Mouse (Mus musculus): ENCODE data around the gene Gnaq.

Gene Gnaq

DNA sequence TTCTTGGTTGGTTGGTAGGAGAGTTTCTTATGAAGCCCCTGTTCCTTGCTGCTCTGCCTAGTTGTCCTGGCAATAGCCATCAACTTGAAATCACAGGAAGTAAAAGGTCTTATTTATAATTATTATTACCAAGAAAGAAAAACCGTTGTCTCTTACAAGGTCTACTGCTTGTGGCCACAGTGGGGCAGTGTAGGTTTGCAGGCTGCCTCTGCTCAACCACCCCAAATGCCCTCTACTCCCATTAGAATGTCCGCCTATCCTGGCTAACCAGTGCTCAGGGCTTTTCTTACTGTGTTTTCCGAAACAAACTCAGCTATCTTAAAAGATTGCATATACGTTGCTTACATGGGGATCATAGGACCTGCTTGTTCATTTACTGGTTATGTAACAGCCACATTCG is 226.3 kb downstream of the Gnaq start:
- in situ Hi-C loops (cut with MboI, MseI), result loop anchor here (10.0 kb wide), 1 partner anchor 196 kb away; no protein-coding TSS in a partner anchor

- in situ Hi-C loops (cut with MboI, MseI), result no loop called here
Measured at GRCm38 (mm10) chr19:16366465-16367063, 233.9 kb downstream of the Gnaq start.

GRCm38 (mm10) chr19:16367218-16367617 is 234.6 kb downstream of the Gnaq start:
- in situ Hi-C loops (cut with MboI, MseI), result no loop called here

- in situ Hi-C loops (cut with MboI, MseI), result loop anchor here in 1 of 2 experiments (5.0 kb wide), 2 partner anchors 46 to 406 kb away; no protein-coding TSS in a partner anchor
Measured at GRCm38 (mm10) chr19:16371680-16372079, 239.0 kb downstream of the Gnaq start.

- in situ Hi-C loops (cut with MboI, MseI), result loop anchor here in 1 of 2 experiments (5.0 kb wide), 2 partner anchors 44 to 404 kb away; no protein-coding TSS in a partner anchor
Measured at GRCm38 (mm10) chr19:16372752-16373486, 240.3 kb downstream of the Gnaq start.

- in situ Hi-C loops (cut with MboI, MseI), result no loop called here
Measured at GRCm38 (mm10) chr19:16375881-16376280, 243.2 kb downstream of the Gnaq start.

GRCm38 (mm10) chr19:16378565-16378964 is 245.9 kb downstream of the Gnaq start:
- in situ Hi-C loops (cut with MboI, MseI), result no loop called here

GRCm38 (mm10) chr19:16379687-16380086 is 247.1 kb downstream of the Gnaq start:
- in situ Hi-C loops (cut with MboI, MseI), result no loop called here

DNA sequence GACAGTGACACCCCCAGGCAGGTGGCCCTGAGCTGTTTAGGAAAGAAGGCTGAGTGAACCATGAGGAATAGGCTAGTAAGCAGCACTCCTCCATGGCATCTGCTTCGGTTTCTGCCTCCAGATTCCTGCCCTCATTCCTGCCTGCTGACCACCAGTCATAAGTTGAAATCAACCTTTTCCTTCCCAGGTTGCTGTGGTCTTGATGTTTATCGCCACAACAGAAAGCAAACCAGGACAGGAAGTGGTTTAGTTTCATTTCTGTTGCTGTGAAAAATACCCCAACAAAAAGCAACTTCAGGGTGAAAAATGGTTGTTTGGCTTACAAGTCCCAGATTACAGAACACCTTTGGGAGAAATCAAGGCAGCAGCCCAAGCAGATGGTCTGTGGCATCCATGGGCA is 249.8 kb downstream of the Gnaq start:
- in situ Hi-C loops (cut with MboI, MseI), result no loop called here

DNA sequence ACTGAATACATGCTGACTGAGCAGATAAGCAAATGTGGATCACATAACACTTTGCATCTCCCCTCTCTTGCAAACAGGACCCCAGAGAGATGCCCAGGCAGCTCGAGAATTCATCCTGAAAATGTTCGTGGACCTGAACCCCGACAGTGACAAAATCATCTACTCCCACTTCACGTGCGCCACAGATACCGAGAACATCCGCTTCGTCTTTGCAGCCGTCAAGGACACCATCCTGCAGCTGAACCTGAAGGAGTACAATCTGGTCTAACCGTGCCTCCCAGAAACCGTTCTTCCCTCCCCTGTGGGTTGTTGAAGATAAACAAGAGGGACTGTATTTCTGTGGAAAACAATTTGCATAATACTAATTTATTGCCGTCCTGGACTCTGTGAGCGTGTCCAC is 250.5 kb downstream of the Gnaq start:
- in situ Hi-C loops (cut with MboI, MseI), result no loop called here

- in situ Hi-C loops (cut with MboI, MseI), result no loop called here
Measured at GRCm38 (mm10) chr19:16384094-16384493, 251.5 kb downstream of the Gnaq start.

- in situ Hi-C loops (cut with MboI, MseI), result no loop called here
Measured at GRCm38 (mm10) chr19:16384957-16385356, 252.3 kb downstream of the Gnaq start.

- in situ Hi-C loops (cut with MboI, MseI), result no loop called here
Measured at GRCm38 (mm10) chr19:16386514-16386913, 253.9 kb downstream of the Gnaq start.

DNA sequence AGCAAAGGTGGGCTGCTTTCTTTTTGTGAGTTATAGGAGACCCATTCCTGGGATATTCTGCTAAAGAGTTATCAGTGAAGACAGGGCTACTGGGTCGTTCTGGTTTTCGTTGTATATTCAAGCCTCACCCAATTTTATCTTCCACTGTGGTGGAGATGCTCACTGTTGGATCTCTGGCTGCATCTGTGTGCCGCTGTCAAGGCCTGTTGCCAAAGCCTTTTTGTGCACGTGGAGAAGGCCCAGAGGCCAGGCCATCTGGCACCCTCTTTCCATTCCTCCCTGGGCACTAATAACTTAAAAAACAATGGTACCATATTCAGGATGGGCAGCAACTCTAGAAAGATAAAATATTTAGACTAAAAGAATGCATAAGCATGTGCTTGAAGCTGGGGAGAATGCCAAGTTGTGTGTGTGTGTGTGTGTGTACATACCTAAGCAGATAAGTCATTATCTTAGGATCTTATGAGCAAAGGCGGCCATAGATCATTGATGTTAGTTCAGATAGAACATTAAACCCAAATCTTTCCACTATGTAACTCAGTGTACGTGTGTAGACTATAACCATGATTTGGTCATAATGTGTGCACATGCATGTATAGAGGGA is 257.7 kb downstream of the Gnaq start:
- in situ Hi-C loops (cut with MboI, MseI), result no loop called here

DNA sequence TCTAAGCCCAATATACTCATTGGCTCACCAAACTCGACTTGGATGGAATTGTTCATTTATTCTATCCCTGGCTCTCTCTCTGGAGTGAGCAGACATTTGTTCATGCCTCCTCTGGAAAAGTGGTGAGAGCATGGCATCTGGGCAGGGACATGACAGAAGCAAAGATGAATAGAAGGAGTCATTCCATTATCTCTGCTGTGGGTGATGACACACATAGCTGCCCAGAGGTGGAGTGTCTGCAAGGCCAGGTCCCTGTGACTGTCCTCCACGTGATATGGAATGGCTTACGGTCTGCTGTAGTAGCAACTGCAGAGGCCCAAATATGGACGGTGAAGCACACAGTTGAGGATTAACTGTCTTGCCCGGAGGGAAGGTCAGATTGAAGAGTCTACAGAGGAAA is 261.8 kb downstream of the Gnaq start:
- in situ Hi-C loops (cut with MboI, MseI), result no loop called here

GRCm38 (mm10) chr19:16403101-16403500 is 270.5 kb downstream of the Gnaq start:
- in situ Hi-C loops (cut with MboI, MseI), result loop anchor here in 1 of 2 experiments (5.0 kb wide), 1 partner anchor 79 kb away; no protein-coding TSS in a partner anchor

- in situ Hi-C loops (cut with MboI, MseI), result no loop called here
Measured at GRCm38 (mm10) chr19:16407727-16408126, 275.1 kb downstream of the Gnaq start.

DNA sequence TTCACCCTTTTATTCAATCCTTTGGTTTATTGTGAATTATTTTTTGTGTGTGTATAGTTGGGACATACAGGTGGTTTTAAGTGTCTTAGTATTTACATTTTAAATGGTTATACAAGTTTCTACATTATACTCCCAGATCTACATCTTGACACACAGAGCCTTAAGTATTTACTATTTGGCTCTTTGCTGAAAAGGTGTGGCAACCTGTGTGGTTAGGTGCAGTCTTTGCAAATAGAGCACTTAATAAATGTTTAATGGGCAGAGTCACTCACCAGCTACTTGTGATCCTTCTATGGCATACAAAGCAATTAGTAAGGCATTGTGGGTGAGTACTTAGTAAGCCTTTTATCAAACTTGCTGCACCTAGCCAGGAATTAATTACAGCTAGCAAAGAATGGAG is 278.7 kb downstream of the Gnaq start:
- in situ Hi-C loops (cut with MboI, MseI), result no loop called here

- in situ Hi-C loops (cut with MboI, MseI), result loop anchor here in 1 of 2 experiments (5.0 kb wide), 1 partner anchor 46 kb away; no protein-coding TSS in a partner anchor
Measured at GRCm38 (mm10) chr19:16418086-16418663, 285.5 kb downstream of the Gnaq start.

- in situ Hi-C loops (cut with MboI, MseI), result loop anchor here in 1 of 2 experiments (10.0 kb wide), 1 partner anchor 259 kb away; no protein-coding TSS in a partner anchor
Measured at GRCm38 (mm10) chr19:16425596-16425995, 293.0 kb downstream of the Gnaq start.

DNA sequence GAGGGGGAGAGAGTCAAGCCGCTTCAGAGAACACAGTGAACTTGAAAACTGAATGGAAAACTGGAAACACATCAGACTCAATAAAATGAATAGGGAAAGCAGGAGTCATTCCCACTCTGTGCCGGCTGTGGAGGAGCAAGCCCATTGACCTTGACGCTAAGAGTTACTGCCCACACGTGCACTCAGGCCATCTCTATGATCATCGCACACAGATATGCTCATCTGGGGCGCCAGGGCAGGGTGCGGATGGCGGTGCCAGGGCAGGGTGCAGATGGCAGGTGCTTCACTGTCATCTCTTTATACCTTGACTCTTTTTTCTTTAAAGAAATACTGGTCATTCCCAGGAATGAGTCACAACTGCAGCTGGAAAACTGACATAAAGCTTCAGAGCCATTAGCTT is 298.7 kb downstream of the Gnaq start:
- in situ Hi-C loops (cut with MboI, MseI), result loop anchor here in 1 of 2 experiments (10.0 kb wide), 1 partner anchor 63 kb away; no protein-coding TSS in a partner anchor

- in situ Hi-C loops (cut with MboI, MseI), result loop anchor here in 1 of 2 experiments (10.0 kb wide), 1 partner anchor 60 kb away; no protein-coding TSS in a partner anchor
Measured at GRCm38 (mm10) chr19:16434879-16435278, 302.2 kb downstream of the Gnaq start.
